Comparison of ENCODE assay signal across 18 mouse cellular contexts in genomic region chr2:51443946-51444345, GRCm38 (mm10).
"Had no signal": no experiment of that assay in that cellular context is flagged by ENCODE, and none has a peak within 500 bp of the region (broad histone marks: within the 10 kb centered on the region; RNA-seq: fewer than 3 reads in every experiment).

No protein-coding gene starts in this region.

- DNase-seq: kidney, adult 2 months; kidney, postnatal 14 days; layer of hippocampus, postnatal 36 days; liver; lung, adult 2 months; lung, postnatal 10 days; lung, postnatal 4 days; right cerebral cortex, postnatal 4 days; spleen, adult 18-20 months; thymus, adult 2 months; thymus, postnatal 36 days had no signal

- H3K27ac ChIP-seq: kidney, embryonic 15.5 days; limb, embryonic 12.5 days; liver, embryonic 15.5 days; neural tube, embryonic 15.5 days; stomach, embryonic 15.5 days had no signal

- H3K9me3 ChIP-seq: kidney, embryonic 15.5 days; liver, embryonic 15.5 days; neural tube, embryonic 15.5 days; stomach, embryonic 15.5 days had no signal

- H3K27me3 ChIP-seq: kidney, embryonic 15.5 days; limb, embryonic 12.5 days; liver, embryonic 15.5 days; neural tube, embryonic 15.5 days; stomach, embryonic 15.5 days had no signal

- H3K4me3 ChIP-seq: kidney, embryonic 15.5 days; limb, embryonic 12.5 days; liver, embryonic 15.5 days; myocyte; neural tube, embryonic 15.5 days; stomach, embryonic 15.5 days had no signal

- H3K4me2 ChIP-seq: kidney, embryonic 15.5 days; limb, embryonic 12.5 days; liver, embryonic 15.5 days; neural tube, embryonic 15.5 days; stomach, embryonic 15.5 days had no signal

- H3K36me3 ChIP-seq: kidney, embryonic 15.5 days; limb, embryonic 12.5 days; liver, embryonic 15.5 days; neural tube, embryonic 15.5 days; stomach, embryonic 15.5 days had no signal

- H3K4me1 ChIP-seq: kidney, embryonic 15.5 days; limb, embryonic 12.5 days; liver, embryonic 15.5 days; neural tube, embryonic 15.5 days; stomach, embryonic 15.5 days had no signal

- ATAC-seq: inflammation-experienced regulatory T-cells, adult 6 months had no signal

- H3K9ac ChIP-seq: kidney, embryonic 15.5 days; limb, embryonic 12.5 days; liver, embryonic 15.5 days; neural tube, embryonic 15.5 days; stomach, embryonic 15.5 days had no signal
